Mouse (Mus musculus) thymus, adult 2 months (tissue): Measurements from ENCODE around the gene Dab1. TPM values are rescaled to one million over a fixed set of nuclear protein-coding genes. Genes with fewer than 3 reads are reported as not detected.

Source experiments
- DNase-seq: peaks from one replicate; pipeline ENCODE4 v3.0.0; 2021
- H3K27ac ChIP-seq: fragments of 200-500 bp; 2 replicates; pipeline ENCODE4 v1.5.1; 2012; ENCODE audit warnings: low read length, control low read depth; ENCODE audit not compliant: control insufficient read depth, insufficient read depth
- H3K27me3 ChIP-seq: fragments of 200-500 bp; 2 replicates; pipeline ENCODE4 v1.6.1; 2012; ENCODE audit warnings: mild to moderate bottlenecking, low read length, moderate library complexity, mixed read lengths; ENCODE audit not compliant: control insufficient read depth, insufficient read depth
- H3K36me3 ChIP-seq: fragments of 200-500 bp; 2 replicates; pipeline ENCODE4 v1.6.1; 2012; ENCODE audit warnings: mild to moderate bottlenecking, low read length, moderate library complexity; ENCODE audit not compliant: control insufficient read depth, insufficient read depth
- H3K4me1 ChIP-seq: fragments of 200-500 bp; replicated peaks from 2 replicates; pipeline ENCODE4 v1.6.1; 2012; ENCODE audit warnings: low read length; ENCODE audit not compliant: control insufficient read depth, insufficient read depth
- H3K4me3 ChIP-seq: fragments of 200-500 bp; 2 replicates; pipeline ENCODE4 v1.5.1; 2012; ENCODE audit warnings: mild to moderate bottlenecking, low read length, control low read depth, moderate library complexity; ENCODE audit not compliant: control insufficient read depth, insufficient read depth
- CTCF ChIP-seq: fragments of 200-500 bp; IDR thresholded peaks from 2 replicates; pipeline ENCODE4 v1.5.1; 2012; ENCODE audit warnings: mild to moderate bottlenecking, control low read depth, low read length, moderate library complexity, borderline replicate concordance; ENCODE audit not compliant: control insufficient read depth, poor library complexity, insufficient read depth; ENCODE audit errors: extremely low read depth
- POLR2A ChIP-seq: fragments of 200-500 bp; IDR thresholded peaks from 2 replicates; pipeline ENCODE4 v1.6.1; 2012; ENCODE audit warnings: mild to moderate bottlenecking, low read length, control low read depth, moderate library complexity; ENCODE audit not compliant: control insufficient read depth, poor library complexity, insufficient read depth; ENCODE audit errors: extremely low read depth
- WGBS: fragments of 180-500 bp; shearing (Covaris S2); methylation state at CpG from one replicate; pipeline ENCODE4 v1.1.7; 2018; 5-methylcytosine and 5-hydroxymethylcytosine counted together
- polyA plus RNA-seq: library from polyadenylated mRNA; depleted of rRNA; stranded (reverse); fragments of >200 nt; gene quantifications from 2 replicates; pipeline ENCODE4 v1.2.3, GENCODE M21; 2012

Gene Dab1
- polyA plus RNA-seq, 1 experiment: 0.28 TPM

DNA sequence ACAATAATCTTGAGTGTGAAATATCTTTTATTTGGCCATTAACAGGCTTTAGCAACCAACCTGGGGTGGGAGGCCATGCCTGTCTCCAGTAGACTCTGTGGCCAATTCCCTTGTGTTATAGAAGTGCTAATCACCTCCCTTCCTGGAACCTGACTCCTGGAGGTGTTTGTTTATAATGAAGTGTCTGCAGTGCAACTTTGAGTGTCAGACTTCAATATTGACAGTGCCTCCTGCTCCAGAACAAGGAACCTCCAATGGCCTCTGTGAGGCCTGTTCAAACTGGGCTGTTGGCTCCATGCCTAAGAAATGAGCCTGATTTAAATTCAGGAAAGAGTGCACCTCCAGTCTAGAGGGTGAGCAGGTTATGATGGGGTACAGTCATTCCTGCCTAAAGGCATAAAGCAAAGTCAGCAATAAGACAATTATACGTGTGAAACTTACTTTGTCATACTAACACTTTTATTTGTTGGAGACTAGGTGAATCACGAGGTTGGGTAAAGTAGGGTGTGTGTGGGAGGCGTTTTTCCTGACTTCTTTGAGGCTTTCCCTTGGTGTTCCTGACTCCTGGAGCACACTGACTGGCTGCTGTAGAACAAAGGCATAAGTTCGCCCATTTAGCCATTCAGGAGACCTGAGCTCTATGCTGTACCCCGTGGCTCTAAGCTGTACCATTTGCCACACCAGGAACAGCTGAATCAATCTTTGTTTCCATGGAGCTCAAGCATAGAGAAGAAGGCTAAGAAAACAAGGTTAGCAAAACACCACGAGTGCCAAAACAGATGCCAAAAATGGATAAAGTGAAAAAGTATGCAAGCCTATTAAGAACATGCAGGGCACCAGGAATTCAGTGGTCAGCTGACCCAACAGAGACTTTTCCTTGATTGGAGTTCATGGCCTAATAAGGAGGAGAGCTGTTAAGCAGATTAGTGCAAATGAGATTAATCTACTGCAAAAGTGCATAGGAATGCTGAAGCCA lies 978.6 kb downstream of the Dab1 start:
- Histone ChIP-seq H3K4me3 (no peak overlapping the region), H3K4me1 (no peaks in the 10 kb centered on the region), H3K27ac (no peak overlapping the region), H3K27me3 (no peaks in the 10 kb centered on the region), H3K36me3 (no peaks in the 10 kb centered on the region)
- DNase-seq: no peak
- no peak for TF ChIP-seq CTCF
- TF ChIP-seq POLR2A: no peak
- 80% methylated on average over 6 of the region's 6 CpGs for WGBS

DNA sequence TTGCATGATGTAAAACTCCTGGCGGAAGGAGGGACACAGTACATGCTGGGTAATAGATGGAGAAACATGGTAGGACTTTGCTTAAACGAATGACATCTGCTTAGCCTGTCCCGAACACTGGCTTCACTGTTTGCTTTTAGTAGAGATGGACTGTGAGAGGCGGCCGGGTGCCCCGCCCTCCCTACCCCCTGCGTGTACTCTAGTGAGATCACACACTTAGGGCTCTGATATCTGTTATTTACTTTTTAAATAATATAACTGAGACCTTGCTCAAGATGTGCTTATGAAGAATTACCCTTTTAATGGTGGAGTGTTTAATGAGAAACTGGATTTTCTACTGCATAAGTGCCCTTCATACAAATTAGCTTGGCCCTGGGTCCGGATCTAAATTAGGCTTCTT lies 983.6 kb downstream of the Dab1 start:
- 96% methylated on average over 8 of the region's 8 CpGs for whole genome bisulfite sequencing
- TF ChIP-seq CTCF (no peak), POLR2A (no peak)
- H3K4me3 ChIP-seq: no peak overlapping the region

DNA sequence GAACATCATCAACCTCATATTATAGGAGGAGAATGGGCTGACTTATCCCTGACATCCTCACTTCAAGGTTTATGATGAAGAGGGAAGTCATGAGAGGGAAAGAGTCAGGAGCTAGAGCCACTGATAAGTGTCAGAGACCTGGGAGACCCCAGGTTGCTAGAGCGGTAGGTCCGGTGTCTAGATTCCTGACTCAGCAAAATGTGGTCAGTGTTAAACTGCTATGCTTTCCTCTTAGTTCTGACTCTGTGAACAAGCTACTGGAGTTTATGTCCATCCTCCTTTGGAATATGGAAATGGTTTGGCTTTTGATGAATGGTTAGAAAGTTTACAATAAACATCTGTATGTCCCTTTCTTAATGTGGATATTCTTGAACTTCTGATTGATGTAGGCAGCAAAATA lies 985.1 kb downstream of the Dab1 start:
- 93% methylated on average over 2 of the region's 2 CpGs for WGBS
- DNase-seq: no peak
- Histone ChIP-seq H3K36me3 (no peaks in the 10 kb centered on the region), H3K4me3 (no peak overlapping the region), H3K27ac (no peak overlapping the region), H3K27me3 (no peaks in the 10 kb centered on the region), H3K4me1 (no peaks in the 10 kb centered on the region)
- TF ChIP-seq POLR2A (no peak), CTCF (no peak)

More for the DNA sequence above, 983.6 kb downstream of the Dab1 start:
- no peaks in the 10 kb centered on the region for H3K4me1 ChIP-seq
- H3K27me3 ChIP-seq: no peaks in the 10 kb centered on the region
- no peaks in the 10 kb centered on the region for H3K36me3 ChIP-seq
- no peak overlapping the region for H3K27ac ChIP-seq
- no peak for DNase-seq

DNA sequence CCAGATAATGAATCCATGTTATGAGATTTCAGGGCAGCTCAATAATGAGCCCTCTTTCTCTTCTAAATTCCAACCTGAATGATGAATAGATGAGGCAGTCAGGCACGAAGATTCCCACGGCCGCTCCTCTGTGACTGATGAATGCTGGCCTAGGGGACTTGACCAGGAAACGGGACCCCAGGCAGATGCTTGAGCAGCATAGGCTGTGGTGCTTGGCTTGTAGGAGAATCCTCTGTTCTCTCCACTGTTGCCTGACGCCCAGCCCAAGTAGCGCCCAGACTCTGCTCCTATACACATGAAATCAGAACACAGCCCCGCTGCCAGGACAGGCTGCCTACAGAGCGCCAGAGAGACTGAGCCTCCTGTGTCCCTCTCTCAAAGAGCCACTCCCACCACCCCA lies 987.7 kb downstream of the Dab1 start:
- no peaks in the 10 kb centered on the region for H3K4me1 ChIP-seq
- 93% methylated on average over 8 of the region's 8 CpGs for WGBS
- no peak overlapping the region for H3K4me3 ChIP-seq
- no peak for DNase-seq
- TF ChIP-seq CTCF (no peak), POLR2A (no peak)
- H3K36me3 ChIP-seq: no peaks in the 10 kb centered on the region
- no peak overlapping the region for H3K27ac ChIP-seq
- no peaks in the 10 kb centered on the region for H3K27me3 ChIP-seq

DNA sequence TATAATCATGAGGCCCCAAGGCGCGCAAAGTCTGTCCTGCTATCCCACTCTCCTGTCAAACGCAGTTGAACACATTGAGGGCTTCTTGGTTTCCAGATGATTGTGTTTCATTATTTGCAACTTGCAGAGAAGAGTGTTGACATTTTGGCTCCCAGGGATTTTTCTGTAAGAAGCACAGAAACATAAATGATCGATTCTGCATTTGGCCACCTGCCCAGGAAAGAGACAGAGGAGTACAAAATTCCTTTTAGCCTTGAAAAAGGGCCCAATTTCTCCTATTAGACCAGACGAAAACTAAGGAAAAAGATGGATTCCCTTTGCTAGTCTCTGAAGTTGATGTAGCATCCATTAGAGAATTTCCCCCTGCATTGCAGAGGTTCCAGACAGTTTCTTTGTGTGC lies 988.5 kb downstream of the Dab1 start:
- TF ChIP-seq POLR2A (no peak), CTCF (no peak)
- Histone ChIP-seq H3K4me3 (no peak overlapping the region), H3K36me3 (no peaks in the 10 kb centered on the region), H3K27ac (no peak overlapping the region), H3K4me1 (no peaks in the 10 kb centered on the region), H3K27me3 (no peaks in the 10 kb centered on the region)
- no peak for DNase-seq
- 84% methylated on average over 5 of the region's 5 CpGs for WGBS

DNA sequence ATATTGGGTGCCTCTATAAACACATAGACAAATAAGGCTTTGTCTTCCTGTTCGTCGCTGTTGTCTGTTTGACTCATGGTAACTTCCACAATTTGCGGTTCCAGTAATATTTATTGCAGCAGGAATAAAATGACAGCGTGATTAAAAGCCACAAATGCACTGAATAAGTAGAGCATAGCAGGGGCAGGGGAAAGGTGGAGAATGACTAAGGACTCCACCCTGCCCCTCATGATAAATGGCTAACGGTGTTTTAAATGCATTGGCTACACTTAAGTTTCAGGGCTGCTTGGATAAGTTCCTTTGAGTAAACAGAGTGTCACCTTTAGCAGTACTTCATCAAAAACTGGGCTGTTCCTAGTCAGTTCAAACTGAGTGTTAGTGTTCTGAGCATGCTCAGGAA lies 1000.3 kb downstream of the Dab1 start:
- Histone ChIP-seq H3K4me3 (no peak overlapping the region), H3K27ac (no peak overlapping the region), H3K27me3 (no peaks in the 10 kb centered on the region), H3K4me1 (no peaks in the 10 kb centered on the region), H3K36me3 (no peaks in the 10 kb centered on the region)
- no peak for DNase-seq
- no peak for TF ChIP-seq CTCF
- TF ChIP-seq POLR2A: no peak
- WGBS: 10% methylated on average over 5 of the region's 5 CpGs
